Mouse (Mus musculus) lung, adult 2 months (tissue): ENCODE measurements around the gene Cpox. TPM values are rescaled to one million over a fixed set of nuclear protein-coding genes. Genes with fewer than 3 reads are reported as not detected.

Experiments used
- DNase-seq: peaks from one replicate; pipeline ENCODE4 v3.0.0; 2022
- H3K4me1 ChIP-seq: fragments of 200-500 bp; 2 replicates; pipeline ENCODE4 v1.6.1; 2011; ENCODE audit warnings: low read length; ENCODE audit not compliant: control insufficient read depth, insufficient read depth
- H3K4me3 ChIP-seq: fragments of 200-500 bp; replicated peaks from 2 replicates; pipeline ENCODE3; 2011; ENCODE audit warnings: low read depth, mild to moderate bottlenecking, control low read depth, low read length; ENCODE audit errors: extremely low read depth
- CTCF ChIP-seq: fragments of 200-500 bp; IDR thresholded peaks from 2 replicates; pipeline ENCODE4 v1.5.1; 2011; ENCODE audit warnings: mild to moderate bottlenecking, low read length, control low read depth; ENCODE audit not compliant: insufficient read depth
- POLR2A ChIP-seq: fragments of 200-500 bp; IDR thresholded peaks from 2 replicates; pipeline ENCODE4 v1.6.1; 2011; ENCODE audit warnings: low read depth, mild to moderate bottlenecking, control low read depth, low read length, borderline replicate concordance; ENCODE audit errors: extremely low read depth
- WGBS: fragments of 180-500 bp; shearing (Covaris S2); methylation state at CpG from one replicate; pipeline ENCODE4 v1.1.7; 2018; 5-methylcytosine and 5-hydroxymethylcytosine counted together
- polyA plus RNA-seq: library from polyadenylated mRNA; depleted of rRNA; stranded (reverse); fragments of >200 nt; gene quantifications from 2 replicates; pipeline ENCODE4 v1.2.3, GENCODE M21; 2012

The Cpox gene
- polyA plus RNA-seq, 1 experiment: 11.5 TPM

- 88% methylated on average over 3 of the region's 3 CpGs for WGBS
- no peak for DNase-seq
- no peak overlapping the region for H3K4me3 ChIP-seq
- peaks cover 2% of the 10 kb centered on the region for H3K4me1 ChIP-seq
- TF ChIP-seq CTCF (no peak), POLR2A (no peak)
These were observed 1.5 kb upstream of the Cpox start for GRCm38 (mm10) chr16:58668586-58668985.

DNA sequence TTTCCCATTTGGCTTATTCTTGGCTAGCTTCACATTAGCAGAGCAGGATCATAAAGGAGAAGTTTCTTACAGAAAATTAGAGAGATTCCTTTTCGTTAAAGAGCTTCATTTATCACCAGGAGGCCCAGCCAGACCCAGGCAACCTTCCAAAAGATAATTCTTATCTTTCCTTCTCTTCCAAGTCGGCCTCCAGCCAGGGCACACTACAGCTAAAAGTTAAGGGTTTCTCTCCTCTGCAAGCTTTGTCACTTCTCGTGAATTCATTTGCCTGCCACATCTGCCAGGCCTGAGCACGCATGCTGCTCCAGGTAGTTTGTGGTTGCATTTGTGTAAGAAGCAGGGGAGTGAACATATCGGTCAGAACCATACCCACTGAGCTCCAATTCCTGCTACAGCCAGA is 828 bp upstream of the Cpox start:
- peaks cover 2% of the 10 kb centered on the region for H3K4me1 ChIP-seq
- TF ChIP-seq POLR2A (no peak), CTCF (no peak)
- no peak for DNase-seq
- no peak overlapping the region for H3K4me3 ChIP-seq
- 40% methylated on average over 5 of the region's 5 CpGs for WGBS

DNA sequence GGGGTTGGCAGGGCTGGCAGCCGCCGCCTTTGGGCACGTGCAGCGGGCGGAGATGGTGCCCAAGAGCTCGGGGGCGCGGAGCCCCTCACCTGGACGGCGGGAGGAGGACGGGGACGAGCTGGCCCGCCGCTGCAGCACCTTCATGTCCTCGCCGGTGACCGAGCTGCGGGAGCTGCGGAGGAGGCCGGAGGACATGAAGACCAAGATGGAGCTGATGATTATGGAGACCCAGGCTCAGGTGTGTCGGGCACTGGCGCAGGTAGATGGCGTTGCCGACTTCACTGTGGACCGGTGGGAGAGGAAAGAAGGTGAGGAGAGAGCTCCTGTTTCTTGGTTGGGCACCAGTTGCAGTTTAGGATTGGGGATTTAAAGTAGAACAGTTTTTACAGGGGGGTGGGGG is 551 bp downstream of the Cpox start:
- no peak for DNase-seq
- no peak for TF ChIP-seq CTCF
- no peak for TF ChIP-seq POLR2A
- Histone ChIP-seq H3K4me1 (peaks cover 2% of the 10 kb centered on the region), H3K4me3 (peak overlapping the region; percentile 74)
- WGBS: under 1% methylated on average over 25 of the region's 25 CpGs

- no peak for DNase-seq
- WGBS: 68% methylated on average over 8 of the region's 8 CpGs
- no peak for TF ChIP-seq CTCF
- TF ChIP-seq POLR2A: no peak
- Histone ChIP-seq H3K4me1 (peaks cover 2% of the 10 kb centered on the region), H3K4me3 (no peak overlapping the region)
These were observed 1.3 kb downstream of the Cpox start for GRCm38 (mm10) chr16:58671212-58671985.

DNA sequence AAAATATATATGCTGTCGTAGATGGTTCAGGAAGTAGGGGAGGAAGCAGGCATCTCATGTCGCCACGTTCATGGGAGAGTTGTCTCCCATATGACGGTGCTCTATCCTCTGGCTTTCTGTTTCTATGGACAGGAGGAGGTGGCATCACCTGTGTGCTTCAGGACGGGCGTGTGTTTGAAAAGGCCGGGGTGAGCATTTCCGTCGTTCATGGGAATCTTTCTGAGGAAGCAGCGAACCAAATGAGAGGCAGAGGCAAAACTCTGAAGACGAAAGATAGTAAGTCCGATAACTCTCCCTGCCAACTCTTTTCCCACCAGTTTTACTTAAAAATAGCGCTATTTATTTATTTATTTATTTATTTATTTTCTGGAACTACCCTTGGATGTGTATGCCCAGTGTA is 2.3 kb downstream of the Cpox start:
- WGBS: 91% methylated on average over 13 of the region's 13 CpGs
- DNase-seq: no peak
- Histone ChIP-seq H3K4me1 (peaks cover 2% of the 10 kb centered on the region), H3K4me3 (no peak overlapping the region)
- TF ChIP-seq CTCF (no peak), POLR2A (no peak)

DNA sequence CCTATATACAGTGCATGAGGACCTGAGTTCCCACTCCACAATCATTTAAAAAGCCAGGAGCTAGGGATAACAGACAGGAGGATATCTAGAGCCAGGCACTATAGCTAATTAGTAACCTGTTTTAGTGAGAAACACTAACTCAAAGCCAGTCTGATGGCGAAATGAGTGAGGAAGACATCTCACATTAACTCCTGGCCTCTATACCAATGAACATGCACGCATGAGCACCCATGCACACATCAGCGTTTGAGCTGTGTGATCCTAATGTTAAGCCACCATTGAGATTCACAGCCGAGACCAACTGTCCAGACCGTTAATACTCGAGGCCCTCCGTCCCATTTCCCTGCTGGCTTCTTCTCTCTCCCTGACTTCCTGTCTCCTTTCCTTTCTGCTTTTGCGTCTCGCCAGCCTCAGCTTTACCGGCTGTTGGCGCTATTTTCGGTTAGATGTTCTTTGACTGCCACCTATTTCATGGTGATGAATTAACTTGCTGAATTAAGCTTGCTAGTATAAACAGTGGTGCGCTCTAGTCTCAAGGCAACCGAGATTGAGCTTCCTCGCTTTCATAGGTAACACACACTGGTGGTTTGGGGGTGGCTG is 3.8 kb downstream of the Cpox start:
- Histone ChIP-seq H3K4me1 (peaks cover 2% of the 10 kb centered on the region), H3K4me3 (no peak overlapping the region)
- no peak for TF ChIP-seq POLR2A
- WGBS: 90% methylated on average over 15 of the region's 15 CpGs
- no peak for DNase-seq

GRCm38 (mm10) chr16:58675256-58675655 is 5.2 kb downstream of the Cpox start:
- WGBS: 94% methylated on average over 13 of the region's 13 CpGs
- Histone ChIP-seq H3K4me1 (no peaks in the 10 kb centered on the region; the same call in 1 of the 2 replicates), H3K4me3 (no peak overlapping the region)
- no peak for TF ChIP-seq POLR2A
- no peak for TF ChIP-seq CTCF
- no peak for DNase-seq

- no peak for DNase-seq
- Histone ChIP-seq H3K4me1 (no peaks in the 10 kb centered on the region), H3K4me3 (no peak overlapping the region)
- 83% methylated on average over 7 of the region's 7 CpGs for WGBS
- TF ChIP-seq CTCF (no peak), POLR2A (no peak)
These were observed 6.1 kb downstream of the Cpox start for GRCm38 (mm10) chr16:58676156-58676555.

GRCm38 (mm10) chr16:58676633-58677032 is 6.5 kb downstream of the Cpox start:
- H3K4me3 ChIP-seq: no peak overlapping the region
- WGBS: 85% methylated on average over 3 of the region's 3 CpGs
- no peaks in the 10 kb centered on the region for H3K4me1 ChIP-seq
- TF ChIP-seq CTCF (no peak), POLR2A (no peak)
- no peak for DNase-seq

- H3K4me1 ChIP-seq: no peaks in the 10 kb centered on the region
- DNase-seq: no peak
- H3K4me3 ChIP-seq: no peak overlapping the region
- 86% methylated on average over 5 of the region's 5 CpGs for WGBS
- TF ChIP-seq POLR2A (no peak), CTCF (no peak)
These were observed 7.4 kb downstream of the Cpox start for GRCm38 (mm10) chr16:58677491-58677890.

DNA sequence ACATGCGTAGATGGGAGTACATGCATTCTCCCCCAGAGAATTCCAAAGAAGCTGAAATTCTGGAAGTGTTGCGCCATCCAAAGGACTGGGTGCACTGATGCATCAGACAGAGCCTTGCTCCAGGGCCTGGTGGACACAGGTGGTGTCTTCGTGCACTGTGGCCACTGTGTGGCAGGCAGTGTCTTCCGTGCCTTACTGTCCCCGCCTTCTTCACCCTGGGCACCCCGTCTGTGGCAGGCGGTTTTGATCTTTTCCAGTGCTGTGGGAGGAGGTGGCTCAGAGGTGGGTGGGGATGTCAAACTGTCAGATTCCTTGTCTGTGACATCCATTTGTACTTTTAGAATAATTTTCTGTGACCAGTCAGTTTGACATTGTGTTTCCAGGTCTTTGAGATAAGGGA is 8.6 kb downstream of the Cpox start:
- WGBS: 67% methylated on average over 7 of the region's 7 CpGs
- no peak for TF ChIP-seq POLR2A
- TF ChIP-seq CTCF: no peak
- no peaks in the 10 kb centered on the region for H3K4me1 ChIP-seq
- no peak overlapping the region for H3K4me3 ChIP-seq
- no peak for DNase-seq
